Mouse (Mus musculus) splenic B cell, adult 2 months (primary cell): ENCODE measurements around the gene Rabac1.

ENCODE experiments used
- DNase-seq: peaks from one replicate; pipeline ENCODE4 v3.0.0-alpha.2; 2011; ENCODE audit warnings: low read depth, low spot score
- H3K27me3 ChIP-seq: 2 replicates; pipeline ENCODE4 v1.6.1; 2012; ENCODE audit warnings: mild to moderate bottlenecking, low read length, moderate library complexity, mixed read lengths; ENCODE audit not compliant: control insufficient read depth, poor library complexity, insufficient read depth, severe bottlenecking
- H3K36me3 ChIP-seq: 2 replicates; pipeline ENCODE4 v1.6.1; 2012; ENCODE audit warnings: mild to moderate bottlenecking, low read length, moderate library complexity, mixed read lengths; ENCODE audit not compliant: control insufficient read depth, poor library complexity, insufficient read depth, severe bottlenecking

The Rabac1 gene

GRCm38 (mm10) chr7:24971972-24972893 lies at the start of gene Rabac1:
Gene Rabac1, minus strand, starts transcription at chr7:24972754.
- peaks cover 13% of the 10 kb centered on the region; the same call in 1 of the 2 replicates for H3K36me3 ChIP-seq
- no peaks in the 10 kb centered on the region for H3K27me3 ChIP-seq
- peak; percentile 93 for DNase-seq

- 0 out of 2 replicates have a peak, but pooled peaks cover 1% of the 10 kb centered on the region for H3K27me3 ChIP-seq
- no peaks in the 10 kb centered on the region for H3K36me3 ChIP-seq
- no peak for DNase-seq
These were observed 39.0 kb upstream of the Rabac1 start for GRCm38 (mm10) chr7:25011592-25011991.

GRCm38 (mm10) chr7:25010090-25010913 lies 37.7 kb upstream of the Rabac1 start:
- DNase-seq: peak; percentile 48
- no peaks in the 10 kb centered on the region for H3K36me3 ChIP-seq
- H3K27me3 ChIP-seq: peaks cover 3% of the 10 kb centered on the region; the same call in 1 of the 2 replicates

- peaks cover 3% of the 10 kb centered on the region; the same call in 1 of the 2 replicates for H3K27me3 ChIP-seq
- H3K36me3 ChIP-seq: no peaks in the 10 kb centered on the region
- no peak for DNase-seq
These were observed 36.6 kb upstream of the Rabac1 start for GRCm38 (mm10) chr7:25009099-25009700.

GRCm38 (mm10) chr7:25008635-25009034 lies 36.1 kb upstream of the Rabac1 start:
- Histone ChIP-seq H3K27me3 (peaks cover 3% of the 10 kb centered on the region; the same call in 1 of the 2 replicates), H3K36me3 (no peaks in the 10 kb centered on the region)
- DNase-seq: peak; percentile 62

GRCm38 (mm10) chr7:25007609-25008374 lies 35.2 kb upstream of the Rabac1 start:
- no peak for DNase-seq
- H3K36me3 ChIP-seq: no peaks in the 10 kb centered on the region
- H3K27me3 ChIP-seq: peaks cover 3% of the 10 kb centered on the region; the same call in 1 of the 2 replicates

GRCm38 (mm10) chr7:25006586-25007364 lies 34.2 kb upstream of the Rabac1 start:
- no peaks in the 10 kb centered on the region for H3K36me3 ChIP-seq
- no peak for DNase-seq
- H3K27me3 ChIP-seq: peaks cover 3% of the 10 kb centered on the region; the same call in 1 of the 2 replicates

- no peak for DNase-seq
- no peaks in the 10 kb centered on the region for H3K36me3 ChIP-seq
- peaks cover 3% of the 10 kb centered on the region; the same call in 1 of the 2 replicates for H3K27me3 ChIP-seq
These were observed 33.6 kb upstream of the Rabac1 start for GRCm38 (mm10) chr7:25006171-25006570.

- DNase-seq: no peak
- H3K27me3 ChIP-seq: peaks cover 3% of the 10 kb centered on the region; the same call in 1 of the 2 replicates
- no peaks in the 10 kb centered on the region for H3K36me3 ChIP-seq
These were observed 33.0 kb upstream of the Rabac1 start, which contains the start of gene Atp1a3 for GRCm38 (mm10) chr7:25005421-25006065. Gene Atp1a3, minus strand, starts transcription at chr7:25005958.

GRCm38 (mm10) chr7:25004806-25005205 lies 32.3 kb upstream of the Rabac1 start:
- peaks cover 2% of the 10 kb centered on the region; the same call in 1 of the 2 replicates for H3K27me3 ChIP-seq
- H3K36me3 ChIP-seq: no peaks in the 10 kb centered on the region
- no peak for DNase-seq

GRCm38 (mm10) chr7:25003820-25004388 lies 31.4 kb upstream of the Rabac1 start:
- Histone ChIP-seq H3K36me3 (no peaks in the 10 kb centered on the region), H3K27me3 (peaks cover 2% of the 10 kb centered on the region; the same call in 1 of the 2 replicates)
- no peak for DNase-seq

- no peak for DNase-seq
- H3K27me3 ChIP-seq: peaks cover 2% of the 10 kb centered on the region; the same call in 1 of the 2 replicates
These were observed 30.7 kb upstream of the Rabac1 start for GRCm38 (mm10) chr7:25003291-25003690.

More at GRCm38 (mm10) chr7:25003291-25003690, 30.7 kb upstream of the Rabac1 start:
- no peaks in the 10 kb centered on the region for H3K36me3 ChIP-seq
